ENCODE assay signal across 8 mouse cellular contexts in the genomic region with DNA sequence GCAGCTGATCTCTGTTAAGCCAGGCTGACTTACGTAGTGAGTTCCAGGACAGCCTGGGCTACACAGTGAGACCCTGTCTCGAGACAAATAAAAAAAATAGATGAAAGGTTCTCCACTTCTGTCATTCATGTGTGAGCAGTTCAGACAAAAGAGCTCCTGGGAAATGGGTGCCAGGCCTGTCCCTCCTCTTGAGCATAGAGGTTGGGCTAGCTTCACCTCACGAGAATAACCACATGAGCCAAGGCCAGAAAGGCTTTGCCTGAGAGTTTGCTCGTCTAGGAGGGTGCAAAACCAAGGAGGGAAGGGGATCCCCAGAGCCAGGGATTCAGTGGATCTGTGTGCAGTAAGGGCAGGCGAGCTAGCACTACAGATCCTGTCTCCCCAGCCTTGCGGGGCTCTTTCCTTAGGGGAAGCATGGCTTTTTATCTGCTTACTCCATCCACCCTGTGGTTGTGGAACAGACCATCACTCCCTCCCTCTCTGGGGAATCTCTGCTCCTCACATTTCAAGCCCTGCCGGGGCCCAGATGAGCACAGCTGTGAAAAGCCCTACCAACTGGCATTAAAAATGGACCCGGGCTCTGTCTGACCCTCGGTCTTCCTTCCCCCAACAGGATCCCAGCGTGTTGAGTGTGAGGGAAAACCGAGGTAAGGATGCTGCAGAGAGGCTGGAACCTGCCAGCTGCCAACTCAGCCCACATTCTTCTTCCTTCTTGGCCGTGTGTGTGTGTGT. TPM values are rescaled to one million over a fixed set of nuclear protein-coding genes. Genes with fewer than 3 reads are reported as not detected.
A peak's percentile ranks its signal among the peaks of the same experiment; 100 is the strongest.
DNase-seq lines count a peak whose midpoint lies in the region; ATAC-seq and TF ChIP-seq lines count a peak whose summit lies in the region.

No protein-coding gene starts in this region.

- no peaks in the 10 kb centered on the region for H3K27me3 ChIP-seq in heart, adult 2 months (ENCODE audit: control insufficient read depth, insufficient read depth, low read length)
- H3K27me3 ChIP-seq in heart, embryonic 15.5 days: no peaks in the 10 kb centered on the region

- ATAC-seq in heart, embryonic 15.5 days (replicated peaks; ENCODE audit: insufficient number of reproducible peaks, insufficient read depth, low FRiP score, low read depth): no peak

- peaks cover 27% of the 10 kb centered on the region for H3K4me1 ChIP-seq in heart, adult 2 months (ENCODE audit: control insufficient read depth, insufficient read depth, low read length)
- H3K4me1 ChIP-seq in heart, embryonic 15.5 days (replicated peaks): peaks cover 41% of the 10 kb centered on the region

- no peak for TF ChIP-seq POLR2A in heart, adult 2 months (IDR thresholded peaks at IDR 0.05; ENCODE audit: insufficient read depth, low read depth, low read length)

- TF ChIP-seq CTCF in heart, adult 2 months (IDR thresholded peaks at IDR 0.05): no peak

- H3K4me2 ChIP-seq in heart, embryonic 15.5 days: no peak overlapping the region

- no peak for TF ChIP-seq EP300 in heart, adult 2 months (IDR thresholded peaks at IDR 0.05; ENCODE audit: insufficient read depth, low read depth, low read length)

- WGBS in heart, adult 2 months: 40% methylated on average over 12 of the region's 12 CpGs
- 49% methylated on average over 12 of the region's 12 CpGs for WGBS in heart, embryonic 15.5 days

- no peaks in the 10 kb centered on the region for H3K9me3 ChIP-seq in heart, embryonic 15.5 days (replicated peaks)

- peak in 1 of 2 experiments; percentile 40 for DNase-seq in heart, adult 2 months
- DNase-seq in heart, adult 18-20 months: no peak
- DNase-seq in adipocyte (ENCODE audit: low spot score): peak; percentile 14
- DNase-seq in mesoderm, embryonic 11.5 days (ENCODE audit: low read depth, low spot score): peak; percentile 68
- no peak for DNase-seq in frontal cortex, postnatal 10 days (ENCODE audit: low spot score in 2 of 2)
- no peak for DNase-seq in cerebellum, postnatal 25 days
- no peak for DNase-seq in left cerebral cortex, postnatal 10 days (ENCODE audit: extremely low spot score in 1 of 2, low spot score in 2 of 2)

- H3K36me3 ChIP-seq in heart, adult 2 months (ENCODE audit: control insufficient read depth, insufficient read depth, low read length): peaks cover 21% of the 10 kb centered on the region
- H3K36me3 ChIP-seq in heart, embryonic 15.5 days: peaks cover 45% of the 10 kb centered on the region

- H3K79me2 ChIP-seq in heart, adult 2 months (replicated peaks; ENCODE audit: control insufficient read depth, insufficient read depth, low read length): no peaks in the 10 kb centered on the region

- no peak overlapping the region for H3K9ac ChIP-seq in heart, adult 2 months (ENCODE audit: low read depth, low read length)
- H3K9ac ChIP-seq in heart, embryonic 15.5 days: no peak overlapping the region; the same call in 1 of the 2 replicates

- peak overlapping the region; percentile 94 for H3K27ac ChIP-seq in heart, adult 2 months
- H3K27ac ChIP-seq in heart, embryonic 15.5 days: peak overlapping the region; percentile 80

- H3K4me3 ChIP-seq in heart, adult 2 months: no peak overlapping the region
- no peak overlapping the region for H3K4me3 ChIP-seq in heart, embryonic 15.5 days

- intact Hi-C loops in heart, adult 2 months (cut with DNase I): no loop called here
- intact Hi-C loops in left cerebral cortex, postnatal 10 days (cut with DNase I): no loop called here

RNA-seq across cellular contexts. Expression of gene Pik3c2b, which starts 32.3 kb away (rescaled TPM):
- 10 to 100 TPM; 14.6 to 19.4 TPM for total RNA-seq in heart, adult 2 months (2021)
- 19.9 and 22.0 TPM in 2 replicates for polyA plus RNA-seq in heart, adult 2 months (2012; rRNA removed)
- total RNA-seq in heart, adult 18-20 months (2021): 10 to 100 TPM; 13.9 to 14.3 TPM
- 8.0 and 9.7 TPM in 2 replicates for polyA plus RNA-seq in heart, embryonic 15.5 days (2015; fragmentation: Nextera tagmentation; extraction: Ambion mirVana)
- 10 to 100 TPM; 27.3 to 28.6 TPM for total RNA-seq in left cerebral cortex, postnatal 10 days (2021)

RNA-seq across cellular contexts. Expression of gene Mdm4, which starts 47.4 kb away (rescaled TPM):
- total RNA-seq in heart, adult 2 months (2021): 10 to 100 TPM; 23.7 to 25.9 TPM
- polyA plus RNA-seq in heart, adult 2 months (2012; rRNA removed): 22.9 and 43.2 TPM in 2 replicates
- 10 to 100 TPM; 19.7 to 27.7 TPM for total RNA-seq in heart, adult 18-20 months (2021)
- polyA plus RNA-seq in heart, embryonic 15.5 days (2015; fragmentation: Nextera tagmentation; extraction: Ambion mirVana): 22.2 and 27.3 TPM in 2 replicates
- total RNA-seq in left cerebral cortex, postnatal 10 days (2021): 10 to 100 TPM; 78.7 to 82.2 TPM

RNA-seq across cellular contexts. Expression of gene Ppp1r15b, which starts 53.2 kb away (rescaled TPM):
- 10 to 100 TPM; 21.5 to 22.8 TPM for total RNA-seq in heart, adult 2 months (2021)
- polyA plus RNA-seq in heart, adult 2 months (2012; rRNA removed): 8.6 and 12.8 TPM in 2 replicates
- total RNA-seq in heart, adult 18-20 months (2021): 10 to 100 TPM; 21.6 to 23.1 TPM
- 20.2 and 24.3 TPM in 2 replicates for polyA plus RNA-seq in heart, embryonic 15.5 days (2015; fragmentation: Nextera tagmentation; extraction: Ambion mirVana)
- 10 to 100 TPM; 43.6 to 44.1 TPM for total RNA-seq in left cerebral cortex, postnatal 10 days (2021)

Comparison
In these comparisons a context has a peak if more than half of its experiments do, and no peak if none do; other contexts are left out.
1. DNase-seq: peak in adipocyte (single experiment) and mesoderm, embryonic 11.5 days (single experiment); none in heart, adult 18-20 months (0 of 2), frontal cortex, postnatal 10 days (0 of 2), cerebellum, postnatal 25 days (0 of 2) and left cerebral cortex, postnatal 10 days (0 of 2).